Mouse (Mus musculus) brown adipose tissue, adult 24 weeks (tissue): ENCODE measurements around the gene Lep. TPM values are rescaled to one million over a fixed set of nuclear protein-coding genes. Genes with fewer than 3 reads are reported as not detected.

Experiments
- H3K27ac ChIP-seq: fragments of 200-500 bp; replicated peaks from 2 replicates; pipeline ENCODE4 v1.5.1; 2012; ENCODE audit warnings: low read depth, mild to moderate bottlenecking, low read length
- H3K4me1 ChIP-seq: fragments of 200-500 bp; 2 replicates; pipeline ENCODE4 v1.6.1; 2012; ENCODE audit warnings: low read length, mixed read lengths; ENCODE audit not compliant: control insufficient read depth, insufficient read depth, insufficient read length
- H3K4me3 ChIP-seq: fragments of 200-500 bp; 2 replicates; pipeline ENCODE4 v1.5.1; 2012; ENCODE audit warnings: low read depth, mild to moderate bottlenecking, low read length, moderate library complexity; ENCODE audit not compliant: insufficient read depth
- polyA plus RNA-seq: library from polyadenylated mRNA; stranded (reverse); fragments of >200 nt; gene quantifications from 2 replicates; pipeline ENCODE4 v1.2.4, GENCODE M21; 2012; ENCODE audit not compliant: missing spikeins, insufficient read depth, insufficient read length

The Lep gene
- polyA plus RNA-seq, 1 experiment: 83.0 TPM

DNA sequence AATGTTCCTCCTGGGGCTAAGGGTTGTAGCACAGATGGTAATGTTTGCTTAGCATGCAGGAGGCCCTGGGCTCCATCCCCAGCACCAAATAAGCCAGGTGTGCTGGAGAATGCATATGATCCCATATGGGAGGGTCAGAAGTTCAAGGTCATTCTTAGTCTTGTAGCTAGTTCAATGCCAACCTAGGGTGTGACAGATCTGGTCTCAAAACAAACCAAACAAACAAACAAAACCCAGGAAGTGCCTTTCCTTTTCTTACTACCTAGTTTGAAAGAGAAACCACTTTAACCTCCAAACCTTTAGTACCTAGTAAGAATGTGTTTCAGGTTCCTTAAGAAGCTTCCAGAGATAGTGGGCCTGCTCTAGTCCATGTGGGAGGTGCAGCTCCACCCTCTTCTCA is 58.2 kb downstream of the Lep start:
- H3K4me3 ChIP-seq: no peak overlapping the region
- H3K4me1 ChIP-seq: peaks cover 16% of the 10 kb centered on the region
- H3K27ac ChIP-seq: no peak overlapping the region

DNA sequence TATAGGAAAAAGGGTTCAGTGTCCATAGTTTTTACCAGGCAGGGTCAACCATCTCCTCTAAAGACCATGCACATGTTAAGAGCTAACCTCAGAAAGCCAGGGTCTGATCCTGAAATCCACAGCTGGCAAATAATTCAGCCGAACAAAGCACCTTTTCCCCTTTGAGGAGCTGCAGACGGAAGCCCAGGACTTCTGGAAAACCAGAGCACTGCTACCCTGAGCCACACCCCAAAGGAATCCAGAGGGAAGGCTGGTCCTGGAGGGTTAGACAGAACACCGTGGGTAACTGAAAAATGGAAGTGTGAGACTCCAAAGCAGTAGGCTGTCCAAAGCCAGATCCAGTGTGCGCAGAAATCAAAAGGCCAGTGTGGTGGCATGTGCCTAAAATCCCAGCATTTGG is 58.9 kb downstream of the Lep start:
- Histone ChIP-seq H3K27ac (no peak overlapping the region), H3K4me3 (no peak overlapping the region), H3K4me1 (peaks cover 16% of the 10 kb centered on the region)

DNA sequence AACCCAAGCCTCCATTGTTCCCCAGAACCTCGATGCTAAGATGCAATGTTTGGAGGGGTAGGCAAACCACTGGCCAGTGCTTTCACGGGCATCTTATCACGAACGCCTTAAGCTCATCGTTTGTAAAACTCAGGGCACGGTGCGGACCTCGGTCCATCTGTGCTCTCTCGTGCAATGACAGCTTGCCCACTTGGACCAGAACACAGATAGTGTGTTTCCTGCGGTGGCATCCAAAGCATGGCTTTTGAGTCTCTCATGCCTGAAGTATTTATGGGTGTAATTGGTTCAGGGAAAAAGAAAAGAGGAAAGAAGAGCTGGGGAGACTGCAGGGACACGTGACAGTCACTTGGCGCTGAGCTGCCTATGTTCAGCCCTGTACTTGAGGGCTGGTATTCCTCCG is 60.0 kb downstream of the Lep start:
- H3K4me1 ChIP-seq: peaks cover 16% of the 10 kb centered on the region
- no peak overlapping the region for H3K27ac ChIP-seq
- H3K4me3 ChIP-seq: no peak overlapping the region

Other genes starting within 250 kb of the Lep start
- 0.83 TPM in 1 of 2 replicates, not detected in the other for gene Lrrc4, start 228.5 kb upstream of the Lep start, polyA plus RNA-seq
- 29.0 and 33.8 TPM in 2 replicates for gene Rbm28, start 104.8 kb downstream of the Lep start, polyA plus RNA-seq
- 1.5 and 1.6 TPM in 2 replicates for gene Prrt4, start 119.4 kb downstream of the Lep start, polyA plus RNA-seq
- 68.7 and 105 TPM in 2 replicates for gene Impdh1, start 156.1 kb downstream of the Lep start, polyA plus RNA-seq
- 9.2 and 22.3 TPM in 2 replicates for gene Hilpda, start 212.3 kb downstream of the Lep start, polyA plus RNA-seq
- gene Fam71f2, start 219.4 kb downstream of the Lep start, polyA plus RNA-seq: not detected in 2 replicates